Mouse (Mus musculus) limb, embryonic 11.5 days (tissue): ENCODE data around the gene Hoxc9. TPM values are rescaled to one million over a fixed set of nuclear protein-coding genes. Genes with fewer than 3 reads are reported as not detected.
A peak's percentile ranks its signal among the peaks of the same experiment; 100 is the strongest.

Experiments
- ATAC-seq: fragments of 200-750 bp; cut with Nextera tagmentation; 2 replicates; pipeline ENCODE4 v1.8.0; 2017; ENCODE audit warnings: low read depth; ENCODE audit not compliant: insufficient number of reproducible peaks, low FRiP score, low TSS enrichment
- DNase-seq: peaks from one replicate; pipeline ENCODE4 v3.0.0-alpha.2; 2015; ENCODE audit warnings: low spot score
- H3K27ac ChIP-seq: fragments of 300-500 bp; sonication (generic); replicated peaks from 2 replicates; pipeline ENCODE4 v1.5.1; 2014; ENCODE audit warnings: low read depth, mild to moderate bottlenecking, low read length
- H3K27me3 ChIP-seq: fragments of 300-500 bp; sonication (generic); 2 replicates; pipeline ENCODE4 v1.6.1; 2014; ENCODE audit warnings: mild to moderate bottlenecking, low read length, mixed read lengths; ENCODE audit not compliant: control insufficient read depth, insufficient read depth
- H3K36me3 ChIP-seq: fragments of 300-500 bp; sonication (generic); 2 replicates; pipeline ENCODE4 v1.6.1; 2014; ENCODE audit warnings: mild to moderate bottlenecking, low read length, moderate library complexity, mixed read lengths; ENCODE audit not compliant: control insufficient read depth, insufficient read depth
- H3K4me1 ChIP-seq: fragments of 300-500 bp; sonication (generic); 2 replicates; pipeline ENCODE4 v1.6.1; 2014; ENCODE audit warnings: low read length, mixed read lengths; ENCODE audit not compliant: control insufficient read depth, insufficient read depth
- H3K4me2 ChIP-seq: fragments of 300-500 bp; sonication (generic); 2 replicates; pipeline ENCODE4 v1.6.1; 2014; ENCODE audit warnings: low read depth, mild to moderate bottlenecking, moderate library complexity; ENCODE audit not compliant: severe bottlenecking
- H3K4me3 ChIP-seq: fragments of 300-500 bp; sonication (generic); 2 replicates; pipeline ENCODE4 v1.5.1; 2014; ENCODE audit warnings: low read depth, low read length
- H3K9ac ChIP-seq: fragments of 300-500 bp; sonication (generic); 2 replicates; pipeline ENCODE4 v1.6.1; 2014; ENCODE audit warnings: mild to moderate bottlenecking, low read length
- H3K9me3 ChIP-seq: fragments of 300-500 bp; sonication (generic); 2 replicates; pipeline ENCODE4 v1.6.1; 2016; ENCODE audit warnings: low read length; ENCODE audit not compliant: control insufficient read depth
- WGBS: fragments of 180-500 bp; shearing (Covaris S2); extraction: QIAGEN DNeasy Blood & Tissue Kit; methylation state at CpG from one replicate; pipeline ENCODE4 v1.1.7; 2014; 5-methylcytosine and 5-hydroxymethylcytosine counted together
- polyA plus RNA-seq: library from polyadenylated mRNA; unstranded; fragments of >200 nt; fragmentation: Nextera tagmentation; extraction: Ambion mirVana; gene quantifications from 2 replicates; pipeline ENCODE4 v1.2.1, GENCODE M21; 2014

The Hoxc9 gene
- polyA plus RNA-seq, 1 experiment from 2014 or later = 6.1 TPM

DNA sequence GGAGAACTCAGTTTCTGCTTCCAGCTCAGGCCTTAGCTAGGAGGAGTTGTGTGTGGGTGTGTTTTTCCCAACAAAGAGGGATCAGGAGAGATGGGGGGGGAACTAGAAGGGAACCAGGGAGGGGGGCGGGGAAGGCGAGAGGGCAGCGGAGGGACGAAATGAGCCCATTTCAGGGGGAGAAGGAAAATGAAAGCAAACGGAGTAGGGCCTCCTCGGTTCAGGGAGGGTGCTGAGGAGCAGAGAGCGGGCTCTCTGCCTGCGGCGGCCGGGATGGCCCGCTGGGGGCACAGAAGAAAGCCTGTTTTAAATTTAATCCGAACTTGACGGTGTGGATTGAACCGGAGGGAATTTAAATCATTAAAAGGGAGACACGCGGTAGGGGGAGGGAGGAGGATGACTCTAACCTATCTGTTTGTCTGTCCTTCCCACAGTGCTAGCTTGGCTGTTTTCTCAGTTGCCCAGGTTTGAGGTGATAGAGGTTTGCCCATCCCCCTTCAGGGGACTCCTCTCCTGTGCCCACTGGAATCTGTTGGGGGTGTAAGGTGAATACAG, 1.3 kb downstream of the Hoxc9 start:
- Histone ChIP-seq H3K4me3 (peak overlapping the region; percentile 33), H3K36me3 (no peaks in the 10 kb centered on the region), H3K9ac (peak overlapping the region; percentile 76), H3K4me1 (peaks cover 44% of the 10 kb centered on the region), H3K4me2 (peak overlapping the region; percentile 53), H3K27me3 (peaks cover 75% of the 10 kb centered on the region), H3K9me3 (no peaks in the 10 kb centered on the region), H3K27ac (peak overlapping the region; percentile 84)
- DNase-seq (no peak), ATAC-seq (no peak)
- under 1% methylated on average over 15 of the region's 16 CpGs for WGBS

DNA sequence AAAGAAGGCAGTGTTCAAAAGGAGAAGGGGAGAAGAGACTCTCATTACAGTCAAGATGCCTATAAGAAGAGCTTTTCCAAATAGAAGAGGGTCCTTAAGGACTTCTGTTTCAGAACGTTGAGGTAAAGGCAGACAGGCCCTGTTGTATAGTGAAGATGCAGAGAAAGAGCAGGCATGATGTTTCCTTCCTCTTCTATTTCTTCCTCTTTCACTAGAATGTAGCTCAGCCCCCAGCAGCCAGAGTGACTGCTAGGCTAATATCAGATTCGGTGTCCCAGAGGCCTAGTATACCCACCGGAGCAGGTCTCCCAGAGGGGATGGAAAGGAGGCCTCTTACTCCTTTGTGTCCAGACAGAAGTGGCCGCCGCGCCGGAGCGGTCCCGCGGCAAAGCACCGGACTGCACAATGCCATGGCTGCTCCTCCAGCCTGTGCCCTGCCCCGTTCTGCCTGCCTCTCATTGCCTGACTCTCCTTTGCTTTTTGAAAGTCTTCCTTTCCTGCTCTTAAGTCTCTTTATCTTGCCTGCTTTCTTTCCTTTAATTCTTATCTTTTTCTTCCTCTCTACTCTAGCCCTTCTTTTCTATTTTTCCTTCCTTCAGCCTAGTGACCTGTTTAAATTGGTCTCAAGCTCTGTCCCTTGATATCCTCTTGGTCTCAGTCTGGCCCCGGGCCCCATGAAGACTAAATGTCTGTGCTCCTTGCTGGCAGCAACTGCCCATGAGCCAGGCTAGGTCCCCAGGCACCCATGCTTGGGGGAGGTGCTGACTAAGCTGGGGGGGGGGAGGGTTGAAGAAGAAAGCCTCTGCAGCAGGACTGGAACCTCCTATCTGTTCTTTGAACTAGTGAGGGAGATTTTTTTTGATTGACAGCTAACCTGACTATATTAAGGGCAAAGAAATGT, 2.6 kb downstream of the Hoxc9 start:
- DNase-seq (no peak), ATAC-seq (no peak)
- Histone ChIP-seq H3K4me3 (peak overlapping the region; percentile 22), H3K9ac (peak overlapping the region; percentile 61), H3K27me3 (peaks cover 67% of the 10 kb centered on the region), H3K4me2 (peak overlapping the region; percentile 44), H3K36me3 (no peaks in the 10 kb centered on the region), H3K27ac (peak overlapping the region; percentile 59; the same call in 1 of the 2 replicates), H3K4me1 (peaks cover 42% of the 10 kb centered on the region), H3K9me3 (no peaks in the 10 kb centered on the region)
- WGBS = under 1% methylated on average over 13 of the region's 13 CpGs

DNA sequence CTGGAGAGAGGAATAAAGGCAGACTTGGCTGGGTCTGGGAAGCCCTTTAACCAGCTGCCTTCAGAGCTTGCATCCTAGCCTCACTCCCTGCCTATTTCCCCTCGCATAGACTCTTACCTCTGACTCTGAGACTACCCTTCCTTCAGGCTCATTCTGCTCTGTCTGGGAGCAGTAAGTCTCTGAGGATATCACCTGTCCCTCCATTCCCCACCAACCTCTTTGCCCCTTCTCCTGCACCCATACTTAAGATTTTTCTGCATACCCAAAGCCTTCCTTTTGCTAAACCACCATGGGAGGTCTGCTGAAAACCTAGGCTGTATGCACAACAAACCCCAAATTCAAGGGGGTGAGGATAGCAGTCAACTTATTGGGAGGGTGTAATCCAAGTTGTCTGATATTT, 3.7 kb downstream of the Hoxc9 start:
- Histone ChIP-seq H3K4me1 (peaks cover 47% of the 10 kb centered on the region), H3K9me3 (no peaks in the 10 kb centered on the region), H3K36me3 (no peaks in the 10 kb centered on the region), H3K9ac (peak overlapping the region; percentile 45; the same call in 1 of the 2 replicates), H3K4me2 (peak overlapping the region; percentile 91), H3K4me3 (peak overlapping the region; percentile 12; the same call in 1 of the 2 replicates), H3K27ac (no peak overlapping the region), H3K27me3 (peaks cover 61% of the 10 kb centered on the region)
- no peak for ATAC-seq
- whole genome bisulfite sequencing = 0% methylated on average over 1 of the region's 1 CpGs
- no peak for DNase-seq

DNA sequence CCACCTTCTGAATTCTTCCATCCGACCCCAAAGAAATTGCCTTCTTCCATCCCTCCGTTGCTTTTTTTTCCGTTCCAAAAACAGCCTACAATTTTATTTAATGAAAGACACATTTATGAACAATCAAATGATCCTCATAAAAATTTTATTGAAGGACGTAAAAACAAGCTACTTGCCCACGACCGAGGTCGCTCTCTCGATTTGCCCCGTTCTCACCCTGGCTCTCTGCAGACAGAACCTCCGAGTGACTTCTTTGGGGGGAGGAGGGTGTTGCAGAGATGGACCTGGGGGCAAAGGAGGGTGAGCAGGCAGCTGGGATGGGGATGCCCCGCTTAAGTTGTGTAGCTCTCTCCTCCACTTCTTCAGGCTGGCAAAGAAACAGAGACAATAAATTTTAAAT, 4.1 kb downstream of the Hoxc9 start:
- Histone ChIP-seq H3K27ac (no peak overlapping the region; the same call in 1 of the 2 replicates), H3K27me3 (peaks cover 62% of the 10 kb centered on the region), H3K4me3 (peak overlapping the region; percentile 58; the same call in 1 of the 2 replicates), H3K36me3 (no peaks in the 10 kb centered on the region), H3K4me1 (peaks cover 49% of the 10 kb centered on the region), H3K4me2 (peak overlapping the region; percentile 91), H3K9ac (0 out of 2 replicates have a peak overlapping the region, but pooled peaks have one; percentile 19), H3K9me3 (no peaks in the 10 kb centered on the region)
- DNase-seq (no peak), ATAC-seq (no peak)
- under 1% methylated on average over 11 of the region's 11 CpGs for WGBS

DNA sequence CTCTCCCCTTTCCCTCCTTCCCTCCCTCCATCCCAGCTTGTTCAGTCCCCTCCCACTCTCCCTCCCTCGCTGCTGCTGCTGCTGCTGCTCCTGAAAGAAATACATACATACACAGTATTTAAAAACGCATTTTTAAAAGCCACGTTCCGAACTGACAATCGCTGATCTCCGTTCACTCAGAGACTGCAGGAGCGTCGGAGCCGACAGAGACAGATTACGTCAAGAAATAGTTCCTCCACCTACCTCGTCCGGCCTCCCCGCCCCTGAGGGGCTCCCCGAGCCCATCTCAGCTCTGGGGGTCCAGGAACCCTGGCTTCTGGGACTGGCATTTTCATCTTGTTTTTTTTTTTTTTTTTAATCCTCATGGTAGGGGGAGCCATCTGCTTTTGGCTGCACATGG, 4.7 kb downstream of the Hoxc9 start:
- H3K4me3 ChIP-seq = peak overlapping the region; percentile 58
- peaks cover 54% of the 10 kb centered on the region for H3K4me1 ChIP-seq
- H3K27ac ChIP-seq = peak overlapping the region; percentile 72; the same call in 1 of the 2 replicates
- H3K9me3 ChIP-seq = no peaks in the 10 kb centered on the region
- H3K36me3 ChIP-seq = no peaks in the 10 kb centered on the region
- peak overlapping the region; percentile 90; the same call in 1 of the 2 replicates for H3K9ac ChIP-seq
- WGBS = 0% methylated on average over 14 of the region's 14 CpGs
- H3K27me3 ChIP-seq = peaks cover 62% of the 10 kb centered on the region
- no peak for DNase-seq
- no peak for ATAC-seq
- H3K4me2 ChIP-seq = peak overlapping the region; percentile 91

DNA sequence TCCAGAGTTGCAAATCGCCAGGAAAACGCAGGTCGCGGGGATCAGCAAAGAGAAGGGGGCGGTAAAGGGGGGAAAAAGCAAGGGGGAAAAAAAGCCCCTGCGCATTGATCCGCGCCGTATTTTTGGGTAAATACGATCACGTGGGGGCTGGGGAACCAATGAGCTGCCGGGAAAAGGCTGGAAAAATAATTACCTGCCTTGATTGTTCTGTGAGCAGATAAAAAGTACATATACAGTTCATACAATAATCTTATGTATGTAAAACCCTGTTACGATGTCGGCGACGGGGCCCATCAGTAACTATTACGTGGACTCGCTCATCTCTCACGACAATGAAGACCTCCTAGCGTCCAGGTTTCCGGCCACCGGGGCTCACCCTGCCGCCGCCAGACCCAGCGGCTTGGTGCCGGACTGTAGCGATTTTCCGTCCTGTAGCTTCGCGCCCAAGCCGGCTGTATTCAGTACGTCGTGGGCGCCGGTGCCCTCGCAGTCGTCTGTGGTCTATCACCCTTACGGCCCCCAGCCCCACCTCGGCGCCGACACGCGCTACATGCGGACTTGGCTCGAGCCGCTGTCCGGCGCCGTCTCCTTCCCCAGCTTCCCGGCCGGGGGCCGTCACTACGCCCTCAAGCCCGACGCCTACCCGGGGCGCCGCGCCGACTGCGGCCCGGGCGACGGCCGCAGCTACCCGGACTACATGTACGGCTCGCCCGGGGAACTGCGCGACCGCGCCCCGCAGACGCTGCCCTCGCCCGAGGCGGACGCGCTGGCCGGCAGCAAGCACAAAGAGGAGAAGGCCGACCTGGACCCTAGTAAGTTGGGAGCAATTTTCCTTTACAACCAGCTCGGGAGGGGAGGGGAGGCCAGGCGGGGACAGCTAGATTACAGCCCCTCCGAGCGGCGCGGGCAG, 5.4 kb downstream of the Hoxc9 start:
- DNase-seq = peak; percentile 81
- Histone ChIP-seq H3K36me3 (no peaks in the 10 kb centered on the region), H3K27ac (peak overlapping the region; percentile 72), H3K4me3 (peak overlapping the region; percentile 58), H3K9ac (peak overlapping the region; percentile 90), H3K4me1 (peaks cover 54% of the 10 kb centered on the region), H3K27me3 (peaks cover 62% of the 10 kb centered on the region), H3K9me3 (no peaks in the 10 kb centered on the region), H3K4me2 (peak overlapping the region; percentile 91)
- WGBS = under 1% methylated on average over 88 of the region's 88 CpGs
- no peak for ATAC-seq

DNA sequence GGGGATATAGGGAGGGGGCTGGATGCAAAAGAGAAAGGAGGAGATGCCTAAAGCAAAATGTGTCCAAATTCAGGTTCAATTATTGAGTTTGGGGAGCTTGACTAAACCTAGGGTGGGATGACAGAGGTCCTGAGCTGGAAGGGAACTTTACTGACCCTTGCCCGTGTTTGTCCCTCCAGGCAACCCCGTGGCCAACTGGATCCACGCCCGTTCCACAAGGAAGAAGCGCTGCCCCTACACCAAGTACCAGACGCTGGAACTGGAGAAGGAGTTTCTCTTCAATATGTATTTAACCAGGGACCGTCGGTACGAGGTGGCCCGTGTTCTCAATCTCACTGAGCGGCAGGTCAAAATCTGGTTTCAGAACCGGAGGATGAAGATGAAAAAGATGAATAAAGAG, 7.5 kb downstream of the Hoxc9 start:
- 3% methylated on average over 12 of the region's 12 CpGs for WGBS
- DNase-seq = no peak
- H3K4me1 ChIP-seq = peaks cover 45% of the 10 kb centered on the region
- H3K9me3 ChIP-seq = no peaks in the 10 kb centered on the region
- ATAC-seq = no peak
- H3K36me3 ChIP-seq = no peaks in the 10 kb centered on the region
- no peak overlapping the region for H3K27ac ChIP-seq
- peaks cover 68% of the 10 kb centered on the region for H3K27me3 ChIP-seq
- peak overlapping the region; percentile 91 for H3K4me2 ChIP-seq
- H3K4me3 ChIP-seq = peak overlapping the region; percentile 58; the same call in 1 of the 2 replicates
- H3K9ac ChIP-seq = peak overlapping the region; percentile 32

DNA sequence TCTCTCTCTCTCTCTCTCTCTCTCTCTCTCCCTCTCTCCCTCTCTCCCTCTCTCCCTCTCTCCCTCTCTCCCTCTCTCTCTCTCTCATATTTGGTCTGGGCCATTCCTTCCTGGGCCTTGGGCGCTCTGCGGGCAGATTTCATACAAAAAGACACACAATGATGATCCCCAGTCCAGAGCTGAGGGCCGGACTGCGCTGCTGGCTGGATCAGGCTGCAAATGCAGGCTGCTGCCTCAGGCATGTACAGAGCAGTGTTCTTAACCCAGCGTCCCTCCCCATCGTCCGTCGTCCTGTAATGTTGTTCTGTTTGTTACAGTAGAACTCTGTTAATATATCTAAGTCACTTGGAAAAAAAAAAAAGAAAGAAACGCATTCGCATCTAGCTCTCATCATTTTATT, 8.3 kb downstream of the Hoxc9 start:
- Histone ChIP-seq H3K27me3 (peaks cover 69% of the 10 kb centered on the region), H3K9me3 (no peaks in the 10 kb centered on the region), H3K27ac (no peak overlapping the region), H3K36me3 (no peaks in the 10 kb centered on the region), H3K9ac (no peak overlapping the region), H3K4me3 (no peak overlapping the region), H3K4me1 (peaks cover 40% of the 10 kb centered on the region), H3K4me2 (no peak overlapping the region)
- ATAC-seq (no peak), DNase-seq (no peak)
- WGBS = 4% methylated on average over 10 of the region's 10 CpGs
